In genomic region chr2:72088886-72089285, GRCm38 (mm10) we compare ENCODE assay signal across 29 mouse cellular contexts.
A peak's percentile ranks its signal among the peaks of the same experiment; 100 is the strongest.
DNase-seq lines count a peak whose midpoint lies in the region; ATAC-seq lines count a peak whose summit lies in the region.
"Had no signal": no experiment of that assay in that cellular context is flagged by ENCODE, and none has a peak within 500 bp of the region (broad histone marks: within the 10 kb centered on the region; RNA-seq: fewer than 3 reads in every experiment).

No protein-coding gene starts in this region.

- H3K4me2 ChIP-seq in heart, embryonic 15.5 days, result no peak overlapping the region
- H3K4me2 ChIP-seq in lung, embryonic 16.5 days (ENCODE audit: low read depth, low read length), result no peak overlapping the region
- H3K4me2 ChIP-seq: embryonic facial prominence, embryonic 13.5 days; forebrain, embryonic 12.5 days; forebrain, embryonic 15.5 days; heart, embryonic 12.5 days; hindbrain, embryonic 12.5 days; hindbrain, embryonic 15.5 days had no signal

- no peaks in the 10 kb centered on the region for H3K36me3 ChIP-seq in heart, embryonic 15.5 days
- no peaks in the 10 kb centered on the region for H3K36me3 ChIP-seq in heart, embryonic 10.5 days
- H3K36me3 ChIP-seq in lung, embryonic 16.5 days (ENCODE audit: control insufficient read depth, insufficient read depth, low read length), result no peaks in the 10 kb centered on the region
- H3K36me3 ChIP-seq: embryonic facial prominence, embryonic 10.5 days; embryonic facial prominence, embryonic 13.5 days; forebrain, embryonic 12.5 days; forebrain, embryonic 15.5 days; G1E; heart, embryonic 12.5 days; hindbrain, embryonic 12.5 days; hindbrain, embryonic 15.5 days had no signal

- H3K27ac ChIP-seq in heart, embryonic 15.5 days, result peak overlapping the region; percentile 30
- no peak overlapping the region for H3K27ac ChIP-seq in heart, embryonic 10.5 days
- no peak overlapping the region for H3K27ac ChIP-seq in lung, embryonic 16.5 days (ENCODE audit: low read length)
- H3K27ac ChIP-seq: embryonic facial prominence, embryonic 10.5 days; embryonic facial prominence, embryonic 13.5 days; forebrain, embryonic 12.5 days; forebrain, embryonic 15.5 days; heart, adult 2 months; hindbrain, embryonic 12.5 days; hindbrain, embryonic 15.5 days had no signal

- H3K4me3 ChIP-seq in heart, embryonic 15.5 days, result no peak overlapping the region
- H3K4me3 ChIP-seq in heart, embryonic 10.5 days, result no peak overlapping the region
- H3K4me3 ChIP-seq in lung, embryonic 16.5 days (ENCODE audit: low read length), result no peak overlapping the region
- H3K4me3 ChIP-seq: embryonic facial prominence, embryonic 10.5 days; embryonic facial prominence, embryonic 13.5 days; erythroblast, embryonic 14.5 days; forebrain, embryonic 12.5 days; forebrain, embryonic 15.5 days; heart, adult 2 months; heart, embryonic 12.5 days; hindbrain, embryonic 12.5 days; hindbrain, embryonic 15.5 days had no signal

- H3K4me1 ChIP-seq in heart, embryonic 15.5 days (replicated peaks), result peaks cover 12% of the 10 kb centered on the region
- peaks cover 12% of the 10 kb centered on the region for H3K4me1 ChIP-seq in heart, embryonic 10.5 days
- H3K4me1 ChIP-seq in lung, embryonic 16.5 days (replicated peaks; ENCODE audit: control insufficient read depth, insufficient read depth, low read length), result peaks cover 19% of the 10 kb centered on the region

- no peaks in the 10 kb centered on the region for H3K27me3 ChIP-seq in heart, embryonic 15.5 days
- H3K27me3 ChIP-seq in heart, embryonic 10.5 days (ENCODE audit: insufficient read depth, poor library complexity, severe bottlenecking), result no peaks in the 10 kb centered on the region
- H3K27me3 ChIP-seq in lung, embryonic 16.5 days (ENCODE audit: control insufficient read depth, insufficient read depth, low read depth, low read length), result no peaks in the 10 kb centered on the region
- H3K27me3 ChIP-seq: CH12.LX; forebrain, embryonic 12.5 days; forebrain, embryonic 15.5 days; heart, embryonic 12.5 days; hindbrain, embryonic 12.5 days; hindbrain, embryonic 15.5 days had no signal

- no peak overlapping the region for H3K9ac ChIP-seq in heart, embryonic 15.5 days
- H3K9ac ChIP-seq in lung, embryonic 16.5 days (ENCODE audit: low read length), result no peak overlapping the region
- H3K9ac ChIP-seq: embryonic facial prominence, embryonic 13.5 days; forebrain, embryonic 12.5 days; forebrain, embryonic 15.5 days; heart, embryonic 12.5 days; hindbrain, embryonic 12.5 days; hindbrain, embryonic 15.5 days had no signal

- 48% methylated on average over 11 of the region's 11 CpGs for WGBS in heart, embryonic 15.5 days
- WGBS in heart, embryonic 10.5 days, result 71% methylated on average over 11 of the region's 11 CpGs
- 61% methylated on average over 11 of the region's 11 CpGs for WGBS in lung, embryonic 16.5 days

- peak; percentile 41 for DNase-seq in cerebellum, adult 9-10 months
- DNase-seq in cerebellum, adult 8-10 months, result no peak
- DNase-seq in heart, embryonic 10.5 days (ENCODE audit: low spot score), result no peak
- DNase-seq in lung, postnatal 25 days (ENCODE audit: low spot score), result no peak
- DNase-seq: adrenal gland, adult 8-10 months; adrenal gland, postnatal 25 days; B cell, adult 2 months; cerebellum, adult 18-20 months; cerebellum, postnatal 10 days; cerebellum, postnatal 36 days; embryo, embryonic 11 days; gastrocnemius, postnatal 25 days; heart, adult 2 months; heart, postnatal 10 days; kidney, adult 2 months had no signal

- H3K9me3 ChIP-seq in heart, embryonic 15.5 days (replicated peaks), result no peaks in the 10 kb centered on the region
- H3K9me3 ChIP-seq in heart, embryonic 10.5 days, result no peaks in the 10 kb centered on the region
- no peaks in the 10 kb centered on the region for H3K9me3 ChIP-seq in lung, embryonic 16.5 days (ENCODE audit: control insufficient read depth, low read length)
- H3K9me3 ChIP-seq: embryonic facial prominence, embryonic 10.5 days; embryonic facial prominence, embryonic 13.5 days; forebrain, embryonic 12.5 days; forebrain, embryonic 15.5 days; G1E; hindbrain, embryonic 12.5 days; hindbrain, embryonic 15.5 days had no signal

- no peak for ATAC-seq in heart, embryonic 15.5 days (replicated peaks; ENCODE audit: insufficient number of reproducible peaks, insufficient read depth, low FRiP score, low read depth)
- ATAC-seq in lung, embryonic 16.5 days (ENCODE audit: low read depth), result peak; percentile 42; the same call in 1 of the 2 replicates
- ATAC-seq: forebrain, embryonic 15.5 days; intestine, postnatal 0 days; Patski had no signal
